Mouse (Mus musculus): ENCODE data around the gene Mkln1. TPM values are rescaled to one million over a fixed set of nuclear protein-coding genes. Genes with fewer than 3 reads are reported as not detected.
A peak's percentile ranks its signal among the peaks of the same experiment; 100 is the strongest.
"Not testable (repeated sequence)": the region's sequence is repeated elsewhere in the genome, so short reads cannot be mapped to it uniquely, and the experiment has no call there.

Mkln1 gene
- polyA plus RNA-seq, 1 experiment from 2014 or later, result 154 TPM

- Histone ChIP-seq H3K4me3 (replicated peaks; ENCODE audit: low read depth, low read length) (no peak overlapping the region), H3K27ac (replicated peaks; ENCODE audit: low read depth, low read length) (no peak overlapping the region), H3K4me2 (ENCODE audit: low read length) (peak overlapping the region; percentile 91), H3K36me3 (ENCODE audit: control insufficient read depth, insufficient read depth, low read length) (no peaks in the 10 kb centered on the region), H3K4me1 (ENCODE audit: control insufficient read depth, insufficient read depth, low read length) (peaks cover 35% of the 10 kb centered on the region), H3K27me3 (ENCODE audit: control insufficient read depth, insufficient read depth, low read length) (no peaks in the 10 kb centered on the region), H3K9ac (replicated peaks; ENCODE audit: low read length) (no peak overlapping the region), H3K9me3 (ENCODE audit: control insufficient read depth, low read length) (no peaks in the 10 kb centered on the region)
- DNase-seq (no peak), ATAC-seq (ENCODE audit: low FRiP score, low TSS enrichment) (no peak)
- WGBS, result 9% methylated on average over 13 of the region's 13 CpGs
These were observed 161.8 kb downstream of the Mkln1 start for GRCm38 (mm10) chr6:31560138-31560959.

- not testable (repeated sequence) for ATAC-seq (ENCODE audit: low FRiP score, low TSS enrichment); DNase-seq; H3K27ac ChIP-seq (replicated peaks; ENCODE audit: low read depth, low read length); H3K9me3 ChIP-seq (ENCODE audit: control insufficient read depth, low read length); H3K9ac ChIP-seq (replicated peaks; ENCODE audit: low read length); H3K27me3 ChIP-seq (ENCODE audit: control insufficient read depth, insufficient read depth, low read length); H3K36me3 ChIP-seq (ENCODE audit: control insufficient read depth, insufficient read depth, low read length)
- Histone ChIP-seq H3K4me1 (ENCODE audit: control insufficient read depth, insufficient read depth, low read length) (peaks cover 35% of the 10 kb centered on the region), H3K4me3 (replicated peaks; ENCODE audit: low read depth, low read length) (peak overlapping the region; percentile 77), H3K4me2 (ENCODE audit: low read length) (peak overlapping the region; percentile 91)
- 46% methylated on average over 3 of the region's 3 CpGs for WGBS
These were observed 163.4 kb downstream of the Mkln1 start for GRCm38 (mm10) chr6:31561948-31562347.

- ATAC-seq (ENCODE audit: low FRiP score, low TSS enrichment), result no peak
These were observed 164.0 kb downstream of the Mkln1 start for GRCm38 (mm10) chr6:31562371-31563080.

GRCm38 (mm10) chr6:31563235-31564181, 165.0 kb downstream of the Mkln1 start, which contains the start of gene Podxl:
Podxl (minus strand) TSS chr6:31563981.
- Histone ChIP-seq H3K27ac (replicated peaks; ENCODE audit: low read depth, low read length) (peak within 1 kb of the TSS; percentile 66), H3K4me1 (ENCODE audit: control insufficient read depth, insufficient read depth, low read length) (peaks cover 35% of the 10 kb centered on the region), H3K36me3 (ENCODE audit: control insufficient read depth, insufficient read depth, low read length) (no peaks in the 10 kb centered on the region), H3K4me2 (ENCODE audit: low read length) (peak within 1 kb of the TSS; percentile 91), H3K4me3 (replicated peaks; ENCODE audit: low read depth, low read length) (peak within 1 kb of the TSS; percentile 77), H3K9me3 (ENCODE audit: control insufficient read depth, low read length) (no peaks in the 10 kb centered on the region), H3K9ac (replicated peaks; ENCODE audit: low read length) (peak within 1 kb of the TSS; percentile 87), H3K27me3 (ENCODE audit: control insufficient read depth, insufficient read depth, low read length) (no peaks in the 10 kb centered on the region)
- WGBS, result under 1% methylated on average over 89 of the region's 91 CpGs
- DNase-seq, result peak; percentile 90
- peak; percentile 92 for ATAC-seq (ENCODE audit: low FRiP score, low TSS enrichment)

More at GRCm38 (mm10) chr6:31562371-31563080, 164.0 kb downstream of the Mkln1 start:
- 7% methylated on average over 16 of the region's 16 CpGs for whole genome bisulfite sequencing
- Histone ChIP-seq H3K9ac (replicated peaks; ENCODE audit: low read length) (peak overlapping the region; percentile 87), H3K27ac (replicated peaks; ENCODE audit: low read depth, low read length) (no peak overlapping the region), H3K4me3 (replicated peaks; ENCODE audit: low read depth, low read length) (peak overlapping the region; percentile 77), H3K9me3 (ENCODE audit: control insufficient read depth, low read length) (no peaks in the 10 kb centered on the region), H3K36me3 (ENCODE audit: control insufficient read depth, insufficient read depth, low read length) (no peaks in the 10 kb centered on the region), H3K4me1 (ENCODE audit: control insufficient read depth, insufficient read depth, low read length) (peaks cover 35% of the 10 kb centered on the region), H3K4me2 (ENCODE audit: low read length) (peak overlapping the region; percentile 91), H3K27me3 (ENCODE audit: control insufficient read depth, insufficient read depth, low read length) (no peaks in the 10 kb centered on the region)
- DNase-seq, result peak; percentile 37

DNA sequence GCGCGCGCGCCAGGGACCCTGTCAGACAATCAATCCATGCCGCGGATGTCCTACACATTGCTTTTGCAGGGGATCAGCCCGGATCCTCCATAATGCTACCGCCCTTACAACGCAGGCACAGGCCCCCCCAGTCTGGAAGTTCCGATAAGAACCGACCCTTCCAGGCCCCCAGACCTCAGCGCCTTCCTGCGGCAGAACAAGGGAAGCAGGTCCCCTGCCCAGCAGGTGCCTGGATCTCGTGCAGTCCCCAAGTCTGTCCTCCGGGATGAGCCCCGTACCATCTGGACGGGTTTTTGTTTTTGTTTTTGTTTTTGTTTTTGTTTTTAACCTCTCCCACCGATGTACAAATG, 165.6 kb downstream of the Mkln1 start:
- Histone ChIP-seq H3K4me2 (ENCODE audit: low read length) (peak overlapping the region; percentile 91), H3K4me1 (ENCODE audit: control insufficient read depth, insufficient read depth, low read length) (peaks cover 35% of the 10 kb centered on the region), H3K27me3 (ENCODE audit: control insufficient read depth, insufficient read depth, low read length) (no peaks in the 10 kb centered on the region), H3K9me3 (ENCODE audit: control insufficient read depth, low read length) (no peaks in the 10 kb centered on the region), H3K27ac (replicated peaks; ENCODE audit: low read depth, low read length) (peak overlapping the region; percentile 66; the same call in 1 of the 2 replicates), H3K4me3 (replicated peaks; ENCODE audit: low read depth, low read length) (peak overlapping the region; percentile 77), H3K36me3 (ENCODE audit: control insufficient read depth, insufficient read depth, low read length) (no peaks in the 10 kb centered on the region), H3K9ac (replicated peaks; ENCODE audit: low read length) (peak overlapping the region; percentile 87)
- ATAC-seq (ENCODE audit: low FRiP score, low TSS enrichment), result peak; percentile 49
- no peak for DNase-seq
- WGBS, result under 1% methylated on average over 18 of the region's 18 CpGs

GRCm38 (mm10) chr6:31564901-31565391, 166.4 kb downstream of the Mkln1 start:
- ATAC-seq (ENCODE audit: low FRiP score, low TSS enrichment), result no peak
- Histone ChIP-seq H3K27ac (replicated peaks; ENCODE audit: low read depth, low read length) (peak overlapping the region; percentile 55), H3K4me3 (replicated peaks; ENCODE audit: low read depth, low read length) (peak overlapping the region; percentile 77), H3K9ac (replicated peaks; ENCODE audit: low read length) (peak overlapping the region; percentile 18; the same call in 1 of the 2 replicates), H3K9me3 (ENCODE audit: control insufficient read depth, low read length) (no peaks in the 10 kb centered on the region), H3K4me2 (ENCODE audit: low read length) (peak overlapping the region; percentile 91), H3K4me1 (ENCODE audit: control insufficient read depth, insufficient read depth, low read length) (peaks cover 31% of the 10 kb centered on the region), H3K36me3 (ENCODE audit: control insufficient read depth, insufficient read depth, low read length) (no peaks in the 10 kb centered on the region), H3K27me3 (ENCODE audit: control insufficient read depth, insufficient read depth, low read length) (no peaks in the 10 kb centered on the region)
- peak; percentile 70 for DNase-seq
- WGBS, result 1% methylated on average over 17 of the region's 17 CpGs

All from midbrain, embryonic 14.5 days (tissue).